Mouse (Mus musculus) cerebellum, postnatal 25 days (tissue): ENCODE data around the gene Vmn1r107.
"Not testable (repeated sequence)": the region's sequence is repeated elsewhere in the genome, so short reads cannot be mapped to it uniquely, and the experiment has no call there.

Experiments
- DNase-seq, 2 experiments: peaks; one replicate each; pipeline ENCODE4 v3.0.0; 2021; ENCODE audit warnings: mixed read lengths in 2 of 2

Gene Vmn1r107

GRCm38 (mm10) chr7:20668618-20669017 lies at the start of gene Vmn1r107:
Vmn1r107 (plus strand) TSS chr7:20668918.
- DNase-seq, result not testable (repeated sequence)

- DNase-seq, result not testable (repeated sequence)
Observed at GRCm38 (mm10) chr7:20703116-20703515, 34.4 kb downstream of the Vmn1r107 start, which contains the start of gene Vmn1r111. Vmn1r111 (minus strand) TSS chr7:20703216.
